Mouse (Mus musculus) kidney, embryonic 15.5 days (tissue): ENCODE results near the gene Usp19. TPM values are rescaled to one million over a fixed set of nuclear protein-coding genes. Genes with fewer than 3 reads are reported as not detected.

Experiments
- polyA plus RNA-seq: library from polyadenylated mRNA; unstranded; fragments of >200 nt; fragmentation: Nextera tagmentation; extraction: Ambion mirVana; gene quantifications from 2 replicates; pipeline ENCODE4 v1.2.1, GENCODE M21; 2015

The Usp19 gene
- polyA plus RNA-seq, 1 experiment from 2014 or later: 78.8 TPM

Other genes starting within 250 kb of the Usp19 start
- gene Dag1, start 226.6 kb upstream of the Usp19 start, polyA plus RNA-seq: 141 and 147 TPM in 2 replicates
- gene Nicn1, start 200.2 kb upstream of the Usp19 start, polyA plus RNA-seq: 31.3 and 41.0 TPM in 2 replicates
- gene Amt, start 193.7 kb upstream of the Usp19 start, polyA plus RNA-seq: 35.9 and 38.0 TPM in 2 replicates
- gene Rhoa, start 184.5 kb upstream of the Usp19 start, polyA plus RNA-seq: 462 and 484 TPM in 2 replicates
- gene Tcta, start 184.4 kb upstream of the Usp19 start, polyA plus RNA-seq: 31.6 and 32.2 TPM in 2 replicates
- gene Gpx1, start 151.7 kb upstream of the Usp19 start, polyA plus RNA-seq: 695 and 743 TPM in 2 replicates
- gene Usp4, start 142.7 kb upstream of the Usp19 start, polyA plus RNA-seq: 95.2 and 105 TPM in 2 replicates
- 0.54 and 0.61 TPM in 2 replicates for gene 1700102P08Rik, start 97.8 kb upstream of the Usp19 start, polyA plus RNA-seq
- gene Ccdc36, start 62.1 kb upstream of the Usp19 start, polyA plus RNA-seq: 1.6 TPM in 2 replicates
- not detected in 2 replicates for gene BC048562, start 54.1 kb upstream of the Usp19 start, polyA plus RNA-seq
- 61.6 and 62.9 TPM in 2 replicates for gene Ccdc71, start 30.1 kb upstream of the Usp19 start, polyA plus RNA-seq
- gene Klhdc8b, start 29.0 kb upstream of the Usp19 start, polyA plus RNA-seq: 31.0 and 37.8 TPM in 2 replicates
- gene Lamb2, start 10.9 kb upstream of the Usp19 start, polyA plus RNA-seq: 48.8 and 56.6 TPM in 2 replicates
- 105 and 111 TPM in 2 replicates for gene Qars, start 17.1 kb downstream of the Usp19 start, polyA plus RNA-seq
- gene Qrich1, start 26.2 kb downstream of the Usp19 start, polyA plus RNA-seq: 122 and 125 TPM in 2 replicates
- 187 and 198 TPM in 2 replicates for gene Impdh2, start 69.7 kb downstream of the Usp19 start, polyA plus RNA-seq
- gene Ndufaf3, start 76.8 kb downstream of the Usp19 start, polyA plus RNA-seq: 41.5 and 43.1 TPM in 2 replicates
- 155 and 180 TPM in 2 replicates for gene Dalrd3, start 79.3 kb downstream of the Usp19 start, polyA plus RNA-seq
- 123 and 139 TPM in 2 replicates for gene Wdr6, start 88.1 kb downstream of the Usp19 start, polyA plus RNA-seq
- gene P4htm, start 107.1 kb downstream of the Usp19 start, polyA plus RNA-seq: 9.1 and 11.7 TPM in 2 replicates
- 50.1 and 51.0 TPM in 2 replicates for gene Arih2, start 158.8 kb downstream of the Usp19 start, polyA plus RNA-seq
- gene Slc25a20, start 171.5 kb downstream of the Usp19 start, polyA plus RNA-seq: 50.0 and 51.8 TPM in 2 replicates
- 25.5 and 27.6 TPM in 2 replicates for gene Prkar2a, start 198.7 kb downstream of the Usp19 start, polyA plus RNA-seq